Mouse (Mus musculus) cortical plate, adult 2 months (tissue): ENCODE measurements around the gene Tpd52l2. TPM values are rescaled to one million over a fixed set of nuclear protein-coding genes. Genes with fewer than 3 reads are reported as not detected.
"Not testable (repeated sequence)": the region's sequence is repeated elsewhere in the genome, so short reads cannot be mapped to it uniquely, and the experiment has no call there.

Experiments
- H3K27ac ChIP-seq: fragments of 200-500 bp; 2 replicates; pipeline ENCODE4 v1.5.1; 2012; ENCODE audit warnings: low read length, control low read depth, inconsistent platforms; ENCODE audit not compliant: insufficient read depth
- H3K4me1 ChIP-seq: fragments of 200-500 bp; 2 replicates; pipeline ENCODE4 v1.6.1; 2011; ENCODE audit warnings: low read length; ENCODE audit not compliant: control insufficient read depth, insufficient read depth
- H3K4me3 ChIP-seq: fragments of 200-500 bp; 2 replicates; pipeline ENCODE4 v1.5.1; 2011; ENCODE audit warnings: mild to moderate bottlenecking, low read length, control low read depth; ENCODE audit not compliant: insufficient read depth
- CTCF ChIP-seq: fragments of 200-500 bp; IDR thresholded peaks from 2 replicates; pipeline ENCODE4 v1.5.1; 2011; ENCODE audit warnings: mild to moderate bottlenecking, control low read depth, low read length; ENCODE audit not compliant: insufficient read depth; ENCODE audit errors: extremely low read depth
- POLR2A ChIP-seq: fragments of 200-500 bp; IDR thresholded peaks from 2 replicates; pipeline ENCODE4 v1.6.1; 2011; ENCODE audit warnings: mild to moderate bottlenecking, low read length, control low read depth; ENCODE audit not compliant: insufficient read depth; ENCODE audit errors: extremely low read depth
- polyA plus RNA-seq: library from polyadenylated mRNA; depleted of rRNA; stranded (reverse); fragments of >200 nt; gene quantifications from 2 replicates; pipeline ENCODE4 v1.2.3, GENCODE M21; 2012

Tpd52l2 gene
- polyA plus RNA-seq, 1 experiment: 120 TPM

- H3K4me1 ChIP-seq: no peaks in the 10 kb centered on the region
- H3K27ac ChIP-seq: no peak overlapping the region
- TF ChIP-seq POLR2A (no peak), CTCF (no peak)
- H3K4me3 ChIP-seq: no peak overlapping the region
Measured at GRCm38 (mm10) chr2:181485741-181486140, 11.2 kb upstream of the Tpd52l2 start.

- Histone ChIP-seq H3K27ac (no peak overlapping the region), H3K4me1 (no peaks in the 10 kb centered on the region), H3K4me3 (no peak overlapping the region)
- TF ChIP-seq POLR2A: no peak
- TF ChIP-seq CTCF: no peak
Measured at GRCm38 (mm10) chr2:181487338-181488277, 9.3 kb upstream of the Tpd52l2 start.

DNA sequence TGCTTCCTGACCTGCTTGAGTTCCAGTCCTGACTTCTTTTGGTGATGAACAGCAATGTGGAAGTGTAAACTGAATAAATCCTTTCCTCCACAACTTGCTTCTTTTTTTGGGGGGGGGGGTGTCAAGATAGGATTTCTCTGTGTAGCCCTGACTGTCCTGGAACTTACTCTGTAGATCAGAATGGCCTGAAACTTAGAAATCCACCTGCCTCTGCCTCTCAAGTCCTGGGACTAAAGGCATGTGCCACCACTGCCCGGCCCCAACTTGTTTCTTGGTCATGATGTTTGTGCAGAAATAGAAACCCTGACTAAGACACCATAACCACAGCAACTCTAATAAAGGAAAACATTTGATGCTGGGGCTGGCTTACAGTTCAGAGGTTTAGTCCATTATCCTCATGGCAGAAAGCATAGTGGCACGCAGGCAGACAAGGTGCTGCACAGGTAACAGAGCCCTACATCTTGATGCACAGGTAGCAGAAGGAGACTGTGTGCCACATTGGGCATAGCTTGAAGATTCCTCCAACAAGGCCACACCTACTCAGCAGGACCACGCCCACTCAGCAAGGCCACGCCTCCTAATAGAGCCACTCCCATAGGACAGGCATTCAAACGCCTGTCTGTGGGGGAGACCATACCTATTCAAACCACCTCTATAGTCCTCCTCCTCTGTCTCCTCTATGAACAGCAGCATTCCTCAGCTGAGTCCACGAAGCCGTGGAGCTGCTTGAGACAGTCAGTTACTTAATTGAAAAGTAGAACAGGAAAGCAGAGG is 5.3 kb upstream of the Tpd52l2 start:
- Histone ChIP-seq H3K27ac (no peak overlapping the region), H3K4me1 (no peaks in the 10 kb centered on the region), H3K4me3 (no peak overlapping the region)
- TF ChIP-seq CTCF: no peak
- TF ChIP-seq POLR2A: no peak

- H3K4me3 ChIP-seq: no peak overlapping the region
- H3K4me1 ChIP-seq: no peaks in the 10 kb centered on the region
- TF ChIP-seq POLR2A (no peak), CTCF (no peak)
- H3K27ac ChIP-seq: no peak overlapping the region
Measured at GRCm38 (mm10) chr2:181492206-181492605, 4.7 kb upstream of the Tpd52l2 start.

- H3K4me3 ChIP-seq: no peak within 1 kb of the TSS
- no peak within 1 kb of the TSS for H3K27ac ChIP-seq
- H3K4me1 ChIP-seq: peaks cover under 1% of the 10 kb centered on the region; the same call in 1 of the 2 replicates
- TF ChIP-seq POLR2A (no peak), CTCF (no peak)
Measured at GRCm38 (mm10) chr2:181493156-181493927, 3.6 kb upstream of the Tpd52l2 start, which contains the start of gene Abhd16b. Gene Abhd16b, plus strand, starts transcription at chr2:181493206.

GRCm38 (mm10) chr2:181494266-181494945 is 2.5 kb upstream of the Tpd52l2 start:
- peaks cover 2% of the 10 kb centered on the region; the same call in 1 of the 2 replicates for H3K4me1 ChIP-seq
- H3K27ac ChIP-seq: no peak overlapping the region
- TF ChIP-seq CTCF (no peak), POLR2A (no peak)
- no peak overlapping the region for H3K4me3 ChIP-seq

- H3K4me1 ChIP-seq, H3K27ac ChIP-seq, H3K4me3 ChIP-seq: not testable (repeated sequence)
Measured at GRCm38 (mm10) chr2:181495845-181496244, 1.1 kb upstream of the Tpd52l2 start.

- peak overlapping the region; percentile 84; the same call in 1 of the 2 replicates for H3K4me3 ChIP-seq
- TF ChIP-seq CTCF (peak; percentile 58), POLR2A (no peak)
- H3K27ac ChIP-seq: no peak overlapping the region
- H3K4me1 ChIP-seq: peaks cover 2% of the 10 kb centered on the region; the same call in 1 of the 2 replicates
Measured at GRCm38 (mm10) chr2:181496281-181496680, 661 bp upstream of the Tpd52l2 start.

- Histone ChIP-seq H3K27ac (peak overlapping the region; percentile 75), H3K4me3 (peak overlapping the region; percentile 84), H3K4me1 (peaks cover 2% of the 10 kb centered on the region; the same call in 1 of the 2 replicates)
- TF ChIP-seq CTCF: no peak
- TF ChIP-seq POLR2A: no peak
Measured at GRCm38 (mm10) chr2:181497548-181497875, 570 bp downstream of the Tpd52l2 start.
